Mouse (Mus musculus) neural tube, embryonic 12.5 days (tissue): Measurements from ENCODE around the gene R3hdm2. TPM values are rescaled to one million over a fixed set of nuclear protein-coding genes. Genes with fewer than 3 reads are reported as not detected.

Experiments used
- ATAC-seq: fragments of 200-750 bp; cut with Nextera tagmentation; 2 replicates; pipeline ENCODE4 v1.8.0; 2017; ENCODE audit warnings: low read depth, mild to moderate bottlenecking, moderate TSS enrichment, moderate library complexity; ENCODE audit not compliant: low FRiP score
- H3K27ac ChIP-seq: fragments of 300-500 bp; sonication (generic); 2 replicates; pipeline ENCODE4 v1.5.1; 2016
- H3K27me3 ChIP-seq: fragments of 300-500 bp; sonication (generic); replicated peaks from 2 replicates; pipeline ENCODE4 v1.6.1; 2016; ENCODE audit warnings: mild to moderate bottlenecking
- H3K36me3 ChIP-seq: fragments of 300-500 bp; sonication (generic); 2 replicates; pipeline ENCODE4 v1.6.1; 2016; ENCODE audit warnings: mild to moderate bottlenecking
- H3K4me1 ChIP-seq: fragments of 300-500 bp; sonication (generic); 2 replicates; pipeline ENCODE4 v1.6.1; 2016
- H3K4me2 ChIP-seq: fragments of 300-500 bp; sonication (generic); replicated peaks from 2 replicates; pipeline ENCODE4 v1.6.1; 2016; ENCODE audit warnings: mild to moderate bottlenecking
- H3K4me3 ChIP-seq: fragments of 300-500 bp; sonication (generic); 2 replicates; pipeline ENCODE4 v1.5.1; 2016
- H3K9ac ChIP-seq: fragments of 300-500 bp; sonication (generic); 2 replicates; pipeline ENCODE4 v1.6.1; 2016; ENCODE audit warnings: mild to moderate bottlenecking
- H3K9me3 ChIP-seq: fragments of 300-500 bp; sonication (generic); 2 replicates; pipeline ENCODE4 v1.6.1; 2016; ENCODE audit warnings: mild to moderate bottlenecking
- WGBS: fragments of 180-500 bp; shearing (Covaris S2); methylation state at CpG from one replicate; pipeline ENCODE4 v1.1.7; 2016; 5-methylcytosine and 5-hydroxymethylcytosine counted together
- polyA plus RNA-seq: library from polyadenylated mRNA; unstranded; fragments of >200 nt; fragmentation: Nextera tagmentation; extraction: Ambion mirVana; gene quantifications from 2 replicates; pipeline ENCODE4 v1.2.1, GENCODE M21; 2016

Gene R3hdm2
- polyA plus RNA-seq, 1 experiment from 2014 or later: 33.9 TPM

DNA sequence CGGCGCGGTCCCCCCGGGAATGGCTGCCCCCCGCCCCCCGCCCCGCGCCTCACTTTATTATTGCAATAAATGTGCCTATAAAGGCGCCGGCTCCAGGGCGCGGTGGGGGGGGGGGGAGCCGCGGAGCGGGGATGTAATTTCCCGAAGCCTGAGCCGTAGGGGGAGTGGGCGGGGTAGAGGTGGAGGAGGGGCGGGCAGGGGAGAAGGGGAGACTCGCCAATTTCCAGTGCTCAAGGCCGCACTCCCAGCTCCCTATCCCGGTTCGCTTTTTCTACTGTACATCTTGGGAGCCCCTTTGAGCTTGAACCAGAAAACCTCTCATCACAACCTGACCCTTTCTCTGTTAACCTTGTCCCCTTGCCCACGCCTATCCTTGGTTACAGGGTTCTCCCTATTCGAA lies 150.8 kb downstream of the R3hdm2 start:
- Histone ChIP-seq H3K9ac (peak overlapping the region; percentile 74), H3K9me3 (no peaks in the 10 kb centered on the region), H3K4me3 (peak overlapping the region; percentile 59), H3K36me3 (no peaks in the 10 kb centered on the region), H3K4me2 (peak overlapping the region; percentile 81), H3K27ac (peak overlapping the region; percentile 71; the same call in 1 of the 2 replicates), H3K27me3 (peaks cover 99% of the 10 kb centered on the region), H3K4me1 (peaks cover 80% of the 10 kb centered on the region)
- WGBS: 3% methylated on average over 25 of the region's 25 CpGs
- ATAC-seq: no peak

DNA sequence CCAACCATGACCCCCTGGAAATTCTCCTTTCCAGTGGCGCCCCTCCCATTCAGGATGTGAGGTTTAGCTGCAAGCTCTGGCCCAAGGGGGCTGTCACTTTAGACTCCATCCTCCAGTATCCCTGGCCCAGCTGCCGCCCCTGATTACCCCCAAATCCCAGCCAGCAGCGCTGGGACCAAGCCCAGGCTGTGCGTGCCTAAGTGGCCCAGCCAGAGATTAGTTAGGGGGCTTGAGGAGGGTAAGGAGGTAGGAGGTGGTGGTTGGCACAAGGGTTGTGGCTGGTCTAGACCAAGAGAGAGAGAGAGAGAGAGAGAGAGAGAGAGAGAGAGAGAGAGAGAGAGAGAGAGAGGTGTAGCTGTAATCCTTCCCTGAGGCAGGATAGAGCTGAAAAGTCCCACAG lies 151.4 kb downstream of the R3hdm2 start:
- Histone ChIP-seq H3K4me2 (peak overlapping the region; percentile 81), H3K4me1 (peaks cover 80% of the 10 kb centered on the region), H3K9ac (peak overlapping the region; percentile 74), H3K27me3 (peaks cover 99% of the 10 kb centered on the region), H3K27ac (peak overlapping the region; percentile 71; the same call in 1 of the 2 replicates), H3K4me3 (peak overlapping the region; percentile 59), H3K9me3 (no peaks in the 10 kb centered on the region), H3K36me3 (no peaks in the 10 kb centered on the region)
- under 1% methylated on average over 4 of the region's 4 CpGs for WGBS
- no peak for ATAC-seq

DNA sequence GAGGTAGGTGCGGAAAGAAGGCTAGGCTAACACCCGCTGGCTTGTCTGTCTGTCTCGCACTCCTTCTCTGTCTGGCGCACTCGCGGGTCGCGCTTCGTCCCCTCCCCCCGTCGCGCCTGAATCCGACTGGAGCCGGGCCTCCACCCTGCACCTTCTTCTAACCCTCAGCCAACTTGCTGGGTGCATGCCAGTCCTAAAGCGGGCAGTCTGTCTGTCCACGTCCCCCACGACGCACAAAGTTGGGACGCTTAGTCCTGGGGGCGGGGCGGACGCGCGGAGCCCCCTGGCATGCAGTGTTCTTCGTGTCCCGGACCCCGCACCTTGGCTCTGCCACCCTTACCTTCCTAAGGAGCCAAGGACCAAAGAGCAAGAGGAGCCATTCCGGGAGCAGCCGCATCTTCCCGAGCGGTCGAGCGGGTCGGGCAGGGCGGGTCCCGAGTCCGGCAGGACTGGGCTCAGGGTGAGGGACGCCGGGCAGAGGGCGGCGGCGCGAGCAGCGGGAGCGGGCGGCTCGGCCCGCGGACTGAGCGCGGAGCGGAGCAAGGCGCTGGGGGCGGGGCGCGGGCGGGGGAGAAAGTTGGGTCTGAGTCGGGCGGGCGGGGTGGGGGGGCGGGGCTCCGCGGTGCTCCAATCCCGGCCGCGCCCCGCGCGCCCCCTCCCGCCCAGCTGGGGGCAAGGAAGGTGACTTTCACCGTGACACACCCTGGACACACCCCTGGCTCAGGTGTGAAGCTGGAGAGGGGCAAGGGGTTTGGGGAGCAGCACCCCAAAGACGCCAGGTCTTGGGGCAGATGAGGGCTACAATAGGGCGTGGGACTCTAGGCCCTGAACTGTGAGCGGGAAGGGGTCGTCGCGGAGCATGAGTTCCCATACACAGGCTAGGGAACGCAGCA lies 154.2 kb downstream of the R3hdm2 start, which contains the start of gene Nxph4:
TSS of gene Nxph4 (minus strand) at position 524 of the 893 bp plus-strand sequence.
- Histone ChIP-seq H3K9me3 (no peaks in the 10 kb centered on the region), H3K36me3 (peaks cover 12% of the 10 kb centered on the region), H3K27ac (peak within 1 kb of the TSS; percentile 62), H3K9ac (peak within 1 kb of the TSS; percentile 74), H3K27me3 (peaks cover 73% of the 10 kb centered on the region), H3K4me3 (peak within 1 kb of the TSS; percentile 59), H3K4me2 (peak within 1 kb of the TSS; percentile 81), H3K4me1 (peaks cover 62% of the 10 kb centered on the region)
- ATAC-seq: no peak
- WGBS: under 1% methylated on average over 75 of the region's 78 CpGs

GRCm38 (mm10) chr10:127534929-127535384 lies 154.8 kb downstream of the R3hdm2 start:
- Histone ChIP-seq H3K27me3 (peaks cover 66% of the 10 kb centered on the region), H3K36me3 (peaks cover 19% of the 10 kb centered on the region), H3K4me2 (peak overlapping the region; percentile 81), H3K4me1 (peaks cover 56% of the 10 kb centered on the region), H3K9ac (peak overlapping the region; percentile 74; the same call in 1 of the 2 replicates), H3K27ac (peak overlapping the region; percentile 32), H3K9me3 (no peaks in the 10 kb centered on the region), H3K4me3 (peak overlapping the region; percentile 59)
- peak; percentile 35 for ATAC-seq
- WGBS: under 1% methylated on average over 29 of the region's 30 CpGs

DNA sequence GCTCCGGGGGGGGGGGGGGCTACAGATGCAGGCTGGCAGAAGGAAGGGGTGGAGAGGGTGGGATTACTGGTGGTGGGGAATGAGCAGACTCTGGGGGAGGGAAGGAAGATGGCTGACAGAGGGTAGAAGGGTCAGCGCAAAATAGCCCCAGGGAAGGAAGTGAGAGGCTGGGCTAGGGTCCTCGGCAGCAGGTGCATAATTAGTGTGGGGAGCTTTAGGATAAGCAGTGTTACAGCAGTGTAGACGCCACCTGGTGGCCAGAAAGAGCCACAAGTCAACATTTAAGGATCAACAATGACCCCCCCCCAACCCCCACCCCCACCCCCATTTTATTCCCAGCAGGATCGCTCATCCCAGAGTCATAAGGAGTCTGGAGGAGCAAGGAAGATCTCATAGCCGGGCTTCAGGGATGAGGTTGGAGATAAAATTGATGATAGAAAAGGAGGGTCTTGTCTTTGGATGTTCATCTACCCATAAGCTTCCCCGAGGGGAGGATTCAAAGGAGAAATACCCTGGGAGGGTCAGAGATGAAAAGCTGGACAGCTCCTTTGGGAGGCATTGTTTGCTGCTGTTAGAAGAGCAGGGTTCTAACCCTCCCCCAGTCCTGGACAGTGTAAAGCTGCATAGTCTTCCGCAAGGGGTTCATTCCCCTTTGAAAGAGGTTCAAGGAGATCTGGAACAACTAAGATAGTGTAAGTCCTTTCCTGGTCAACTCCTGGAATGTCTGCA lies 156.6 kb downstream of the R3hdm2 start:
- Histone ChIP-seq H3K4me2 (peak overlapping the region; percentile 28), H3K27me3 (peaks cover 48% of the 10 kb centered on the region), H3K27ac (peak overlapping the region; percentile 37), H3K9me3 (no peaks in the 10 kb centered on the region), H3K9ac (no peak overlapping the region), H3K36me3 (peaks cover 35% of the 10 kb centered on the region), H3K4me1 (peaks cover 40% of the 10 kb centered on the region), H3K4me3 (no peak overlapping the region)
- WGBS: 11% methylated on average over 8 of the region's 8 CpGs
- peak; percentile 39 for ATAC-seq

DNA sequence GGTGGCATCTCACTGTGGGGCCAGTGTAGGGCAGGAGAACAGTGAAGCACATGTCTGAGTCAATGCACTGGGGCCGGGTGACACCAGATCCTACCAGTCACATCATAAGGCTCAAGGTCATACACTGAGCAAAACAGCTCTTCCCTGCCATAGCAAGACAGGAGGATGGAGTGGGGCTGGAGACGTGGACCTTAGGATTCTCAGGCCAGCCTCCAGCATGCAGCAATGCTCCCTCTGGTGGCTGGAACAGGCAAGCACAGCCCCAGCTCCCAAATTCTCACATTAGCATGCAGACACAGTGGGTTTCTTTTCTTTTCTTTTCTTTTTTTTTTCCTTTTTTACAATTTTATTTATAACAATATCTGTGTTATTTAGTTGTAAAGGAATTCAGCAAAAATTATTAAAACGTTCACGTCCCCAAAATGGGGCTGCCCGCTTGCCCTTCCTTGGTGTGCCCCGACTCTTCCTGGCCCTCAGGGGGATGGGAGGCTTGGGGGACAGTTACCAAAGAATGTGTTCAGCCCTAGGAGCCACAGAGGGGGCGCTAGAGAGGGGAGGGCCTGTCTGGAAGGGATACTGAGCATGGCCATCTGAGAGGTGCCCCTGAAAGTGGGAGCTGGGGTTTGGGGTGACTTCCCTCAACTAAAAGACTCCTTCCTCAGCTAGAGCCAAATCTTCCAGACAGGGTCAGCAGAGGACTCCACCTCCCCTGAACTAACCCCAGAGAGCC lies 157.9 kb downstream of the R3hdm2 start:
- Histone ChIP-seq H3K4me3 (no peak overlapping the region), H3K27me3 (peaks cover 36% of the 10 kb centered on the region), H3K36me3 (peaks cover 48% of the 10 kb centered on the region), H3K9me3 (no peaks in the 10 kb centered on the region), H3K4me1 (peaks cover 40% of the 10 kb centered on the region), H3K9ac (no peak overlapping the region), H3K27ac (no peak overlapping the region), H3K4me2 (no peak overlapping the region)
- 26% methylated on average over 7 of the region's 7 CpGs for WGBS
- no peak for ATAC-seq

- H3K9ac ChIP-seq: no peak overlapping the region
- peaks cover 10% of the 10 kb centered on the region for H3K4me1 ChIP-seq
- peaks cover under 1% of the 10 kb centered on the region for H3K27me3 ChIP-seq
- no peaks in the 10 kb centered on the region for H3K9me3 ChIP-seq
- WGBS: 92% methylated on average over 8 of the region's 8 CpGs
- ATAC-seq: no peak
- H3K36me3 ChIP-seq: peaks cover 82% of the 10 kb centered on the region
- no peak overlapping the region for H3K27ac ChIP-seq
- H3K4me2 ChIP-seq: no peak overlapping the region
- H3K4me3 ChIP-seq: no peak overlapping the region
Measured at GRCm38 (mm10) chr10:127541510-127541909, 161.4 kb downstream of the R3hdm2 start.

DNA sequence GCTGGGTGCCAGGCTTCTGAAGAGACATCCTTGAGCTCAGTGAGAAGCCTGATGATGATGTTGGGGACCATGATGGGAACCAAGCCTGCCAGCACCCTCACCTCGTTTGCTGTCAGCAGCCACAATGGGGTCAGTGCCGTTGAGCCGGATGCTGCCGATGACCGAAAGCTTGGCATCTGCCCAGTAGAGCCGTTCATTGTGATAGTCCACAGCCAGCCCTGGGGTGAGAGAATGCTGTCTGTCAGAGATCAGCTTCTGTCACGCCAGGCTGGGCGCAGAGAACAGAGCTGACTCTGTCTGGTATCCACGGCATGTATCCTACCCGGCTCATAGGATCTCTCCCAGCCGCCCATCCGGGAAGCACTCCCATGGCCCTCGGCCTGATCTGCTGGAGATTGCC lies 162.0 kb downstream of the R3hdm2 start:
- peaks cover 87% of the 10 kb centered on the region for H3K36me3 ChIP-seq
- ATAC-seq: no peak
- WGBS: 90% methylated on average over 13 of the region's 13 CpGs

DNA sequence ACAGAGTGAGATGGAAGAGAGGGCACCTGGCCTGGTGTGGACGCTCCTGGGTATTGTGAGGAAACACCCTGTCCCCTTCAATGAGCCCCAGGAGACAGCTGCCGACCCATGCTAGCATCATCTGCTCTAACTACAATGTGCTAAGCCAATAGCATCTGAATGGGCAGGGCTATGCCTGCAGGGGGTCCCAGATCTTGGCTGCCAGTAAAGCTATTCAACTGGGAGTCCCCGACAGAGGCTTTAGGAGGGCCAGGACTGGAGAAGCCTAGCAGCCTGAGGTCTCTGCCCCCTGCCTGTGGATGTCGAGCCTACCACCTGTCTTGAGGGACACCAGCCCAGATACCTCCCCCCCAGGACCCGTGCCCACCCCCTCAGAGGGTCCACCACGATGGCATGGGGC lies 162.6 kb downstream of the R3hdm2 start:
- no peak for ATAC-seq
- no peak overlapping the region for H3K4me3 ChIP-seq
- 34% methylated on average over 6 of the region's 6 CpGs for WGBS

More for the DNA sequence above, 162.0 kb downstream of the R3hdm2 start:
- no peaks in the 10 kb centered on the region for H3K9me3 ChIP-seq
- no peak overlapping the region for H3K27ac ChIP-seq
- peaks cover 5% of the 10 kb centered on the region; the same call in 1 of the 2 replicates for H3K4me1 ChIP-seq
- no peak overlapping the region for H3K4me2 ChIP-seq
- H3K27me3 ChIP-seq: no peaks in the 10 kb centered on the region
- H3K4me3 ChIP-seq: no peak overlapping the region
- H3K9ac ChIP-seq: no peak overlapping the region

GRCm38 (mm10) chr10:127543916-127544315 lies 163.8 kb downstream of the R3hdm2 start:
- Histone ChIP-seq H3K27ac (no peak overlapping the region), H3K4me3 (no peak overlapping the region), H3K9ac (no peak overlapping the region), H3K4me1 (no peaks in the 10 kb centered on the region), H3K27me3 (no peaks in the 10 kb centered on the region), H3K4me2 (no peak overlapping the region), H3K9me3 (no peaks in the 10 kb centered on the region), H3K36me3 (peaks cover 97% of the 10 kb centered on the region)
- 83% methylated on average over 3 of the region's 3 CpGs for WGBS
- ATAC-seq: no peak

More for the DNA sequence above, 162.6 kb downstream of the R3hdm2 start:
- H3K9me3 ChIP-seq: no peaks in the 10 kb centered on the region
- peaks cover 1% of the 10 kb centered on the region; the same call in 1 of the 2 replicates for H3K4me1 ChIP-seq
- peaks cover 94% of the 10 kb centered on the region for H3K36me3 ChIP-seq
- H3K4me2 ChIP-seq: no peak overlapping the region
- H3K9ac ChIP-seq: no peak overlapping the region
- H3K27me3 ChIP-seq: no peaks in the 10 kb centered on the region
- no peak overlapping the region for H3K27ac ChIP-seq

DNA sequence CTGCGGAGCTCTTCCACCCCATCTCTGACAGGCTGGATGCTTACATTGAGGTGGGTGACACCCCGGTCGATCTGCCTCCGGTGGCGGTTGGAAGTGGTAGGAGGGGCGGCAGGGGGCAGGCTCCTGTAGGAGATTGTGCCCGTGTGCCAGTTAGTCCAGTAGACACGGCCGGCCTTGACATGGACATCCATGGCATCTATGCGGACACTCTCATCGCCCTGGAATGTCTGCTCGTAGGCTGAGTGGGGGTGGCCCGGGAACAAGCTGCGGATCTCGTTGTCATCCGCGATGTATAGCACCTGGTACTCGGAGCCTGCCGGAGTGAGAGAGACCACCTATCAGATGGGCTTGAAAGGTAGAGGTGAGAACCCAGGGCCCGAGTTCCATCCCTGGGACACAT lies 164.2 kb downstream of the R3hdm2 start:
- Histone ChIP-seq H3K36me3 (peaks cover 97% of the 10 kb centered on the region), H3K9me3 (no peaks in the 10 kb centered on the region), H3K4me1 (no peaks in the 10 kb centered on the region), H3K4me2 (no peak overlapping the region), H3K27me3 (no peaks in the 10 kb centered on the region), H3K4me3 (no peak overlapping the region), H3K9ac (no peak overlapping the region), H3K27ac (no peak overlapping the region)
- WGBS: 95% methylated on average over 20 of the region's 20 CpGs
- ATAC-seq: no peak
